Mouse (Mus musculus): ENCODE measurements around the gene Ifrd2. TPM values are rescaled to one million over a fixed set of nuclear protein-coding genes. Genes with fewer than 3 reads are reported as not detected.
"Not testable (repeated sequence)": the region's sequence is repeated elsewhere in the genome, so short reads cannot be mapped to it uniquely, and the experiment has no call there.

Gene Ifrd2
- polyA plus RNA-seq, 1 experiment from 2014 or later, result 61.4 TPM

- Histone ChIP-seq H3K4me1 (ENCODE audit: control insufficient read depth, insufficient read depth, low read length) (peaks cover 30% of the 10 kb centered on the region), H3K27me3 (ENCODE audit: control insufficient read depth, insufficient read depth, low read length) (no peaks in the 10 kb centered on the region), H3K36me3 (ENCODE audit: control insufficient read depth, insufficient read depth, low read length) (peaks cover 46% of the 10 kb centered on the region), H3K27ac (ENCODE audit: low read depth, low read length) (peak overlapping the region; percentile 77), H3K4me3 (ENCODE audit: low read length) (peak overlapping the region; percentile 67), H3K4me2 (replicated peaks; ENCODE audit: low read depth, low read length) (peak overlapping the region; percentile 83), H3K9me3 (ENCODE audit: control insufficient read depth, low read length) (no peaks in the 10 kb centered on the region), H3K9ac (ENCODE audit: low read depth, low read length) (peak overlapping the region; percentile 78)
- WGBS, result under 1% methylated on average over 41 of the region's 41 CpGs
- peak; percentile 83 for ATAC-seq (ENCODE audit: low FRiP score, low TSS enrichment)
Observed at GRCm38 (mm10) chr9:107568331-107569261, 18.8 kb upstream of the Ifrd2 start.

- 0% methylated on average over 23 of the region's 23 CpGs for WGBS
- Histone ChIP-seq H3K4me2 (replicated peaks; ENCODE audit: low read depth, low read length) (peak overlapping the region; percentile 83), H3K36me3 (ENCODE audit: control insufficient read depth, insufficient read depth, low read length) (peaks cover 46% of the 10 kb centered on the region), H3K27me3 (ENCODE audit: control insufficient read depth, insufficient read depth, low read length) (no peaks in the 10 kb centered on the region), H3K27ac (ENCODE audit: low read depth, low read length) (peak overlapping the region; percentile 77), H3K9me3 (ENCODE audit: control insufficient read depth, low read length) (no peaks in the 10 kb centered on the region), H3K9ac (ENCODE audit: low read depth, low read length) (peak overlapping the region; percentile 78), H3K4me1 (ENCODE audit: control insufficient read depth, insufficient read depth, low read length) (peaks cover 24% of the 10 kb centered on the region), H3K4me3 (ENCODE audit: low read length) (peak overlapping the region; percentile 67)
- peak; percentile 28 for ATAC-seq (ENCODE audit: low FRiP score, low TSS enrichment)
Observed at GRCm38 (mm10) chr9:107569270-107569669, 18.2 kb upstream of the Ifrd2 start.

- no peaks in the 10 kb centered on the region for H3K9me3 ChIP-seq (ENCODE audit: control insufficient read depth, low read length)
- H3K4me2 ChIP-seq (replicated peaks; ENCODE audit: low read depth, low read length), result peak overlapping the region; percentile 83
- WGBS, result 48% methylated on average over 13 of the region's 13 CpGs
- peaks cover 24% of the 10 kb centered on the region for H3K4me1 ChIP-seq (ENCODE audit: control insufficient read depth, insufficient read depth, low read length)
- no peak overlapping the region for H3K27ac ChIP-seq (ENCODE audit: low read depth, low read length)
- peaks cover 43% of the 10 kb centered on the region for H3K36me3 ChIP-seq (ENCODE audit: control insufficient read depth, insufficient read depth, low read length)
- H3K4me3 ChIP-seq (ENCODE audit: low read length), result peak overlapping the region; percentile 67
- ATAC-seq (ENCODE audit: low FRiP score, low TSS enrichment), result no peak
- H3K27me3 ChIP-seq (ENCODE audit: control insufficient read depth, insufficient read depth, low read length), result no peaks in the 10 kb centered on the region
- peak overlapping the region; percentile 78 for H3K9ac ChIP-seq (ENCODE audit: low read depth, low read length)
Observed at GRCm38 (mm10) chr9:107570016-107570415, 17.4 kb upstream of the Ifrd2 start.

GRCm38 (mm10) chr9:107570845-107571244, 16.6 kb upstream of the Ifrd2 start:
- peak overlapping the region; percentile 67 for H3K4me3 ChIP-seq (ENCODE audit: low read length)
- H3K36me3 ChIP-seq (ENCODE audit: control insufficient read depth, insufficient read depth, low read length), result peaks cover 40% of the 10 kb centered on the region
- ATAC-seq (ENCODE audit: low FRiP score, low TSS enrichment), result no peak
- no peak overlapping the region for H3K27ac ChIP-seq (ENCODE audit: low read depth, low read length)
- H3K4me1 ChIP-seq (ENCODE audit: control insufficient read depth, insufficient read depth, low read length), result peaks cover 24% of the 10 kb centered on the region
- WGBS, result 91% methylated on average over 21 of the region's 21 CpGs
- H3K27me3 ChIP-seq (ENCODE audit: control insufficient read depth, insufficient read depth, low read length), result no peaks in the 10 kb centered on the region
- peak overlapping the region; percentile 83 for H3K4me2 ChIP-seq (replicated peaks; ENCODE audit: low read depth, low read length)
- H3K9ac ChIP-seq (ENCODE audit: low read depth, low read length), result peak overlapping the region; percentile 78; the same call in 1 of the 2 replicates
- no peaks in the 10 kb centered on the region for H3K9me3 ChIP-seq (ENCODE audit: control insufficient read depth, low read length)

GRCm38 (mm10) chr9:107571534-107572326, 15.7 kb upstream of the Ifrd2 start:
- no peaks in the 10 kb centered on the region for H3K9me3 ChIP-seq (ENCODE audit: control insufficient read depth, low read length)
- H3K4me1 ChIP-seq (ENCODE audit: control insufficient read depth, insufficient read depth, low read length), result peaks cover 32% of the 10 kb centered on the region
- H3K36me3 ChIP-seq (ENCODE audit: control insufficient read depth, insufficient read depth, low read length), result peaks cover 37% of the 10 kb centered on the region
- H3K9ac ChIP-seq (ENCODE audit: low read depth, low read length), result no peak overlapping the region
- no peak for ATAC-seq (ENCODE audit: low FRiP score, low TSS enrichment)
- H3K27ac ChIP-seq (ENCODE audit: low read depth, low read length), result no peak overlapping the region
- H3K4me3 ChIP-seq (ENCODE audit: low read length), result no peak overlapping the region
- no peaks in the 10 kb centered on the region for H3K27me3 ChIP-seq (ENCODE audit: control insufficient read depth, insufficient read depth, low read length)
- whole genome bisulfite sequencing, result 92% methylated on average over 22 of the region's 22 CpGs
- H3K4me2 ChIP-seq (replicated peaks; ENCODE audit: low read depth, low read length), result no peak overlapping the region; the same call in 1 of the 2 replicates

GRCm38 (mm10) chr9:107572327-107572662, 15.1 kb upstream of the Ifrd2 start:
- no peak overlapping the region for H3K9ac ChIP-seq (ENCODE audit: low read depth, low read length)
- peaks cover 37% of the 10 kb centered on the region for H3K36me3 ChIP-seq (ENCODE audit: control insufficient read depth, insufficient read depth, low read length)
- H3K27me3 ChIP-seq (ENCODE audit: control insufficient read depth, insufficient read depth, low read length), result no peaks in the 10 kb centered on the region
- no peak overlapping the region for H3K4me3 ChIP-seq (ENCODE audit: low read length)
- H3K9me3 ChIP-seq (ENCODE audit: control insufficient read depth, low read length), result no peaks in the 10 kb centered on the region
- no peak for ATAC-seq (ENCODE audit: low FRiP score, low TSS enrichment)
- H3K4me1 ChIP-seq (ENCODE audit: control insufficient read depth, insufficient read depth, low read length), result peaks cover 37% of the 10 kb centered on the region
- 98% methylated on average over 2 of the region's 2 CpGs for WGBS
- no peak overlapping the region for H3K27ac ChIP-seq (ENCODE audit: low read depth, low read length)
- H3K4me2 ChIP-seq (replicated peaks; ENCODE audit: low read depth, low read length), result no peak overlapping the region

- not testable (repeated sequence) for H3K4me2 ChIP-seq (replicated peaks; ENCODE audit: low read depth, low read length); ATAC-seq (ENCODE audit: low FRiP score, low TSS enrichment); H3K27ac ChIP-seq (ENCODE audit: low read depth, low read length); H3K4me3 ChIP-seq (ENCODE audit: low read length); H3K9ac ChIP-seq (ENCODE audit: low read depth, low read length); H3K27me3 ChIP-seq (ENCODE audit: control insufficient read depth, insufficient read depth, low read length); H3K9me3 ChIP-seq (ENCODE audit: control insufficient read depth, low read length)
- WGBS, result 86% methylated on average over 6 of the region's 6 CpGs
- Histone ChIP-seq H3K36me3 (ENCODE audit: control insufficient read depth, insufficient read depth, low read length) (peaks cover 37% of the 10 kb centered on the region), H3K4me1 (ENCODE audit: control insufficient read depth, insufficient read depth, low read length) (peaks cover 36% of the 10 kb centered on the region)
Observed at GRCm38 (mm10) chr9:107573774-107574173, 13.7 kb upstream of the Ifrd2 start.

GRCm38 (mm10) chr9:107575579-107576356, 11.7 kb upstream of the Ifrd2 start:
- Histone ChIP-seq H3K4me1 (ENCODE audit: control insufficient read depth, insufficient read depth, low read length) (peaks cover 31% of the 10 kb centered on the region), H3K27me3 (ENCODE audit: control insufficient read depth, insufficient read depth, low read length) (no peaks in the 10 kb centered on the region), H3K4me3 (ENCODE audit: low read length) (no peak overlapping the region), H3K36me3 (ENCODE audit: control insufficient read depth, insufficient read depth, low read length) (peaks cover 34% of the 10 kb centered on the region), H3K4me2 (replicated peaks; ENCODE audit: low read depth, low read length) (no peak overlapping the region), H3K9ac (ENCODE audit: low read depth, low read length) (no peak overlapping the region; the same call in 1 of the 2 replicates), H3K9me3 (ENCODE audit: control insufficient read depth, low read length) (no peaks in the 10 kb centered on the region), H3K27ac (ENCODE audit: low read depth, low read length) (peak overlapping the region; percentile 76; the same call in 1 of the 2 replicates)
- ATAC-seq (ENCODE audit: low FRiP score, low TSS enrichment), result no peak
- 80% methylated on average over 14 of the region's 14 CpGs for WGBS
